Mouse (Mus musculus): ENCODE measurements around the gene Gm20773.
"Not testable (repeated sequence)": the region's sequence is repeated elsewhere in the genome, so short reads cannot be mapped to it uniquely, and the experiment has no call there.

The Gm20773 gene

GRCm38 (mm10) chrY:13493726-13494125, at the start of gene Gm20773:
TSS of gene Gm20773 (plus strand) at chrY:13494026.
- not testable (repeated sequence) for DNase-seq (ENCODE audit: low spot score)

GRCm38 (mm10) chrY:13465479-13465878, 28.3 kb upstream of the Gm20773 start, which contains the start of gene Gm21866:
TSS of gene Gm21866 (minus strand) at chrY:13465579.
- not testable (repeated sequence) for DNase-seq (ENCODE audit: low spot score)

All from T-cell, adult 2 months (primary cell).